Mouse (Mus musculus): ENCODE results near the gene Polr2g.
"Not testable (repeated sequence)": the region's sequence is repeated elsewhere in the genome, so short reads cannot be mapped to it uniquely, and the experiment has no call there.

DNA sequence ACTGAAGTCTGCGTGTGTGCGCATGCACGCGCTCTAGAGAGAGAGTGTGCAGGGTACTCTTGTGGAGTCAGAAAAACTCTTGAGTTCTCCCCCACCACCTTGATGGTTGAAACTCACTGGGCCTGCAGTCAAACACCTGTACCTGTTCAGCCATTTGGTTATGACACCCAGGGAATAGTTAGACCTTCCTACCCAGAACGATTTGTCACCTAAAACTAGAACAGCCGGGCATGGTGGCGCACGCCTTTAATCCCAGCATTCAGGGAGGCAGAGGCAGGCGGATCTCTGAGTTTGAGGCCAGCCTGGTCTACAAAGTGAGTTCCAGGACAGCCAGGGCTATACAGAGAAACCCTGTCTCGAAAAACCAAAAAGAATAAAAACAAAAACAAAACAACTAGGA lies 38.0 kb upstream of the Polr2g start:
- TF ChIP-seq CTCF, EP300 (IDR thresholded peaks at IDR 0.05): not testable (repeated sequence)
